In the genomic region with DNA sequence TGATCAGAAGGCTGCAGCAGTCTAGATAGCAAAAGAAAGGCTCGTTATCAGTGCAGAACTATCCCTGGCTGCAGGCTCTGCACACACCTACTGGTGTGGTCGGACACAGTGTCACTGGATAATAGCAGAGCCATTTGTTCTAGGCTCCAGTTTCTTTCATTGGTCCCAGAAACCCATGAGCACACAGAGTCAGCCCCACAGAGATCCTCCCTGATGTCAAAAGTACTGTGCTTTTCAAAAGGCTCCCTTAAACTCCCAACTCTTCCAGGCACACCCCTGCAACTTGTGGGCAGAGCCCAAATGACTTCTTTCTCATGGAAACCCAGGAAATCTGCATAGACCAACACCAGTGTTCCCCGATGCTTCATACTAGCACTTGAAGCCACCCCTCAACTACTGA, we compare ENCODE assay signal across 21 mouse cellular contexts.
DNase-seq lines count a peak whose midpoint lies in the region; ATAC-seq and TF ChIP-seq lines count a peak whose summit lies in the region.
"Had no signal": no experiment of that assay in that cellular context is flagged by ENCODE, and none has a peak within 500 bp of the region (broad histone marks: within the 10 kb centered on the region; RNA-seq: fewer than 3 reads in every experiment).

No protein-coding gene starts in this region.

- H3K27me3 ChIP-seq in liver, embryonic 15.5 days: no peaks in the 10 kb centered on the region
- H3K27me3 ChIP-seq in liver, embryonic 16.5 days (ENCODE audit: control insufficient read depth, insufficient read depth, low read depth, low read length): no peaks in the 10 kb centered on the region
- H3K27me3 ChIP-seq: embryonic facial prominence, embryonic 13.5 days; heart, embryonic 12.5 days; intestine, embryonic 15.5 days had no signal

- H3K4me1 ChIP-seq in liver, embryonic 15.5 days (replicated peaks): peaks cover 15% of the 10 kb centered on the region
- peaks cover 26 to 36% of the 10 kb centered on the region in 2 experiments for H3K4me1 ChIP-seq in ES-E14 (ENCODE audit: control insufficient read depth in 2 of 2, insufficient read depth in 2 of 2, low read length in 2 of 2, poor library complexity in 1 of 2)
- H3K4me1 ChIP-seq in liver, embryonic 16.5 days (ENCODE audit: control insufficient read depth, low read depth, low read length): peaks cover 7% of the 10 kb centered on the region

- no peak overlapping the region for H3K27ac ChIP-seq in liver, embryonic 15.5 days (replicated peaks)
- no peak overlapping the region; the same call in 1 of the 2 replicates for H3K27ac ChIP-seq in ES-E14 (ENCODE audit: insufficient read depth, low read depth, low read length, poor library complexity, severe bottlenecking)
- H3K27ac ChIP-seq in liver, embryonic 16.5 days (ENCODE audit: low read length): no peak overlapping the region
- H3K27ac ChIP-seq: embryonic facial prominence, embryonic 13.5 days; heart, adult 2 months; hindbrain, embryonic 10.5 days; hindbrain, embryonic 14.5 days; intestine, embryonic 15.5 days had no signal

- no peak overlapping the region for H3K4me3 ChIP-seq in liver, embryonic 15.5 days (replicated peaks)
- no peak overlapping the region for H3K4me3 ChIP-seq in ES-E14 (ENCODE audit: insufficient read depth in 1 of 2, low read depth in 1 of 2, low read length in 2 of 2, poor library complexity in 1 of 2, severe bottlenecking in 1 of 2)
- H3K4me3 ChIP-seq in liver, embryonic 16.5 days (ENCODE audit: low read depth, low read length): no peak overlapping the region
- H3K4me3 ChIP-seq: embryonic facial prominence, embryonic 13.5 days; heart, adult 2 months; heart, embryonic 12.5 days; hindbrain, embryonic 10.5 days; intestine, embryonic 15.5 days had no signal

- in situ Hi-C loops in ES-E14 (cut with MboI; ENCODE audit: low sequenced_read_pairs in 2 of 2, unreplicated experiment in 2 of 2): no loop called here

- H3K36me3 ChIP-seq in liver, embryonic 15.5 days (replicated peaks): peaks cover 17% of the 10 kb centered on the region
- H3K36me3 ChIP-seq in ES-E14 (ENCODE audit: control insufficient read depth, insufficient read depth, low read length, poor library complexity, severe bottlenecking): peaks cover 24% of the 10 kb centered on the region
- no peaks in the 10 kb centered on the region for H3K36me3 ChIP-seq in liver, embryonic 16.5 days (ENCODE audit: control insufficient read depth, insufficient read depth)
- H3K36me3 ChIP-seq: intestine, embryonic 15.5 days had no signal

- no peak overlapping the region for H3K9ac ChIP-seq in liver, embryonic 15.5 days
- H3K9ac ChIP-seq in ES-E14 (ENCODE audit: insufficient read depth, low read depth, low read length, poor library complexity, severe bottlenecking): no peak overlapping the region
- H3K9ac ChIP-seq in liver, embryonic 16.5 days (ENCODE audit: low read depth, low read length): no peak overlapping the region
- H3K9ac ChIP-seq: embryonic facial prominence, embryonic 13.5 days; heart, embryonic 12.5 days; hindbrain, embryonic 14.5 days; intestine, embryonic 15.5 days had no signal

- DNase-seq in liver (no peak), ES-E14 (ENCODE audit: low read depth, low spot score) (peak; percentile 59)
- DNase-seq in kidney, postnatal 36 days: no peak
- no peak for DNase-seq in frontal cortex, postnatal 10 days (ENCODE audit: low spot score in 2 of 2)
- DNase-seq: adrenal gland, adult 2 months; adrenal gland, postnatal 25 days; cerebellum, adult 18-20 months; cerebellum, adult 9-11 months; cerebellum, postnatal 36 days; gastrocnemius, postnatal 14 days; heart, adult 2 months had no signal

- ATAC-seq in liver, embryonic 15.5 days (ENCODE audit: insufficient read depth): 0 out of 2 replicates have a peak, but pooled peaks have one; percentile 23
- peak; percentile 45; the same call in 1 of the 2 replicates for ATAC-seq in liver, embryonic 16.5 days (ENCODE audit: low read depth)
- no peak for ATAC-seq in frontal cortex, adult (ENCODE audit: low TSS enrichment)
- ATAC-seq: activated CD4-positive, CD25-positive, alpha-beta regulatory T cell, adult 4 months; forebrain, embryonic 14.5 days; intestine, embryonic 15.5 days had no signal

- WGBS in liver, embryonic 15.5 days (ENCODE audit: insufficient replicate concordance): 36% methylated on average over 3 of the region's 3 CpGs
- 45% methylated on average over 3 of the region's 3 CpGs for WGBS in liver, embryonic 16.5 days (ENCODE audit: insufficient replicate concordance)

- H3K4me2 ChIP-seq in liver, embryonic 15.5 days: no peak overlapping the region
- no peak overlapping the region for H3K4me2 ChIP-seq in liver, embryonic 16.5 days (ENCODE audit: low read depth, low read length)
- H3K4me2 ChIP-seq: embryonic facial prominence, embryonic 13.5 days; heart, embryonic 12.5 days; hindbrain, embryonic 14.5 days; intestine, embryonic 15.5 days had no signal

- H3K9me3 ChIP-seq in liver, embryonic 15.5 days (replicated peaks): no peaks in the 10 kb centered on the region
- no peaks in the 10 kb centered on the region for H3K9me3 ChIP-seq in ES-E14 (ENCODE audit: control insufficient read depth, insufficient read depth, low read depth, low read length)
- H3K9me3 ChIP-seq in liver, embryonic 16.5 days (replicated peaks; ENCODE audit: control insufficient read depth, low read length): no peaks in the 10 kb centered on the region
- H3K9me3 ChIP-seq: embryonic facial prominence, embryonic 13.5 days; heart, embryonic 12.5 days; hindbrain, embryonic 10.5 days; intestine, embryonic 15.5 days had no signal

TF ChIP-seq in ES-E14, 5 proteins besides CTCF, POLR2A, EP300 and RAD21:
- no peak for TF ChIP-seq ZNF384 (IDR thresholded peaks at IDR 0.05; ENCODE audit: low read depth, low read length)
- no peak for TF ChIP-seq HCFC1 (IDR thresholded peaks at IDR 0.05; ENCODE audit: borderline replicate concordance, insufficient read depth, low read length)
- no peak for TF ChIP-seq CHD2 (IDR thresholded peaks at IDR 0.05; ENCODE audit: low read depth, low read length)
- TF ChIP-seq ZC3H11A (IDR thresholded peaks at IDR 0.05; ENCODE audit: borderline replicate concordance, low read depth, low read length): no peak
- TF ChIP-seq MAFK (IDR thresholded peaks at IDR 0.05; ENCODE audit: insufficient read depth, low read depth, low read length): no peak
